Mouse (Mus musculus) bone marrow macrophage, adult 2 months (primary cell): ENCODE measurements around the gene Gm26602.

Experiments
- CTCF ChIP-seq: IDR thresholded peaks from 2 replicates; pipeline ENCODE4 v1.5.1; 2012; ENCODE audit warnings: low read depth, mild to moderate bottlenecking, low read length, moderate library complexity
- POLR2A ChIP-seq: IDR thresholded peaks from 2 replicates; pipeline ENCODE4 v1.6.1; 2012; ENCODE audit warnings: mild to moderate bottlenecking, low read depth, low read length, borderline replicate concordance

DNA sequence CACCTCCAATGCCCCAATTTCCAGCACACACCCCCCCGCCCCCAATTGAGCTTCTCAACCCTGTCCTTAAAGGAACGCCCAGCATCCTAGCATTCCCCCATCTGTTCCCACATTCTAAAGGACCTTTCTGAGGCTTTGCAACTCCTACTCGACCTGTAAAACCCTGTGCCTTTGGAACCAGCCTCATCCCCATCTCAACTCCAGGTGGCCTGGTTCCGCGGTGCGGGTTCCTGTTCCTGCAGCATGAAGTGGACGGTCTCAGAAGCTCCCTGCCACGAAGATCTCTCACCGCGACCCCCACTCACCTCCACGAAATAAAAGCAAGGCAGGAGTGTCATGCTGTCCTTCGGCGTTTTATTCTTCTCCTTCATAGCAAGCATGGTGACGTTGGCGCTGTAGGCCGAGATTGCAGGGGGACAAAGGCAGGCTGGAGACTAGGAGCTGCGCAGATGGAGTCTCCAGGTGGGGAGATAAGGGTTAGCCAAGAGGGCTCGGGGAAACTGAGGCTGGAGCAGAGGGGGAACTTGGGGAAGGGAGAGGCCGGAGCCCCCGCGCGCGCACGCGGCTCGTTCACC is 36.9 kb upstream of the Gm26602 start:
- TF ChIP-seq POLR2A: no peak
- TF ChIP-seq CTCF: no peak
